15 mouse cellular contexts compared by ENCODE assay signal in genomic region chr1:175699796-175700195, GRCm38 (mm10). TPM values are rescaled to one million over a fixed set of nuclear protein-coding genes. Genes with fewer than 3 reads are reported as not detected.
DNase-seq lines count a peak whose midpoint lies in the region; ATAC-seq and TF ChIP-seq lines count a peak whose summit lies in the region.
"Had no signal": no experiment of that assay in that cellular context is flagged by ENCODE, and none has a peak within 500 bp of the region (broad histone marks: within the 10 kb centered on the region; RNA-seq: fewer than 3 reads in every experiment).

No protein-coding gene starts in this region.

- no peaks in the 10 kb centered on the region for H3K9me3 ChIP-seq in CH12.LX (replicated peaks; ENCODE audit: low read length)
- no peaks in the 10 kb centered on the region for H3K9me3 ChIP-seq in midbrain, embryonic 14.5 days (ENCODE audit: control insufficient read depth, low read length)
- H3K9me3 ChIP-seq: embryonic facial prominence, embryonic 15.5 days; heart, embryonic 12.5 days; hindbrain, embryonic 15.5 days had no signal

- TF ChIP-seq RAD21 in CH12.LX (IDR thresholded peaks at IDR 0.05; ENCODE audit: low read depth, low read length): no peak

- no peak for TF ChIP-seq POLR2A in CH12.LX (IDR thresholded peaks at IDR 0.05; ENCODE audit: low read depth, low read length)

- DNase-seq in kidney, postnatal 36 days: peak; percentile 13 to 14
- DNase-seq in kidney, postnatal 10 days: no peak
- DNase-seq in 3T3-L1 (ENCODE audit: low read depth, low spot score): peak; percentile 8
- DNase-seq in CH12.LX (ENCODE audit: extremely low read depth): peak; percentile 54
- DNase-seq in forelimb bud, embryonic 11.5 days (ENCODE audit: low read depth, low spot score): peak; percentile 9
- no peak for DNase-seq in midbrain, embryonic 14.5 days
- no peak for DNase-seq in left cerebral cortex, adult 8-10 months (ENCODE audit: low spot score in 2 of 2)
- no peak for DNase-seq in embryo, embryonic 10.5 days (ENCODE audit: low spot score)
- DNase-seq: cerebellum, adult 8-10 months had no signal

- no peak for TF ChIP-seq CTCF in CH12.LX (conservative IDR thresholded peaks at IDR 0.05 in 1 of 2, IDR thresholded peaks at IDR 0.05 in 1 of 2; ENCODE audit: low read depth in 2 of 2, low read length in 2 of 2)

- H3K36me3 ChIP-seq in CH12.LX (replicated peaks in 1 of 2; ENCODE audit: control insufficient read depth in 1 of 2, insufficient read depth in 1 of 2, low read length in 1 of 2): no peaks in the 10 kb centered on the region
- no peaks in the 10 kb centered on the region for H3K36me3 ChIP-seq in midbrain, embryonic 14.5 days (ENCODE audit: control insufficient read depth, insufficient read depth, low read length)
- H3K36me3 ChIP-seq: embryonic facial prominence, embryonic 15.5 days; heart, embryonic 12.5 days; hindbrain, embryonic 15.5 days had no signal

- dilution Hi-C loops in CH12.LX (cut with MboI; ENCODE audit: extremely low pct_ligation_motif_present, extremely low pct_unique_long_range_greater_than_20kb, low sequenced_read_pairs): no loop called here

- no peaks in the 10 kb centered on the region for H3K79me2 ChIP-seq in CH12.LX (replicated peaks; ENCODE audit: control insufficient read depth, extremely low read depth, insufficient read depth, poor library complexity, severe bottlenecking)

- peaks cover 0 to 10% of the 10 kb centered on the region in 2 experiments; a peak in 2 of 4 replicates for H3K4me1 ChIP-seq in CH12.LX (ENCODE audit: control insufficient read depth in 1 of 2, insufficient read depth in 2 of 2)
- H3K4me1 ChIP-seq in midbrain, embryonic 14.5 days (ENCODE audit: control insufficient read depth, insufficient read depth, low read length): no peaks in the 10 kb centered on the region
- H3K4me1 ChIP-seq: embryonic facial prominence, embryonic 15.5 days; hindbrain, embryonic 15.5 days had no signal

- H3K27me3 ChIP-seq in CH12.LX (replicated peaks): no peaks in the 10 kb centered on the region
- H3K27me3 ChIP-seq in midbrain, embryonic 14.5 days (ENCODE audit: control insufficient read depth, insufficient read depth, low read length): no peaks in the 10 kb centered on the region
- H3K27me3 ChIP-seq: embryonic facial prominence, embryonic 15.5 days; heart, embryonic 12.5 days; hindbrain, embryonic 15.5 days had no signal

- peak overlapping the region; percentile 55 for H3K4me2 ChIP-seq in CH12.LX (ENCODE audit: insufficient read depth, low read depth, poor library complexity, severe bottlenecking)
- no peak overlapping the region for H3K4me2 ChIP-seq in midbrain, embryonic 14.5 days (ENCODE audit: low read length)
- H3K4me2 ChIP-seq: embryonic facial prominence, embryonic 15.5 days; heart, embryonic 12.5 days; hindbrain, embryonic 15.5 days had no signal

- WGBS in midbrain, embryonic 14.5 days: 44% methylated on average over 4 of the region's 4 CpGs

- no peak for ATAC-seq in midbrain, embryonic 14.5 days (ENCODE audit: low FRiP score, low TSS enrichment)

- no peak overlapping the region for H3K4me3 ChIP-seq in CH12.LX (replicated peaks in 1 of 3; ENCODE audit: low read depth in 2 of 3, low read length in 2 of 3, poor library complexity in 1 of 3)
- no peak overlapping the region for H3K4me3 ChIP-seq in midbrain, embryonic 14.5 days (replicated peaks; ENCODE audit: low read depth, low read length)
- H3K4me3 ChIP-seq: embryonic facial prominence, embryonic 15.5 days; heart, embryonic 12.5 days; hindbrain, embryonic 15.5 days had no signal

- no peak overlapping the region for H3K27ac ChIP-seq in CH12.LX (ENCODE audit: insufficient read depth, low read depth)
- H3K27ac ChIP-seq in midbrain, embryonic 14.5 days (replicated peaks; ENCODE audit: low read depth, low read length): no peak overlapping the region
- H3K27ac ChIP-seq: embryonic facial prominence, embryonic 15.5 days; hindbrain, embryonic 15.5 days; liver, embryonic 14.5 days had no signal

- in situ Hi-C loops in CH12.LX (cut with MboI; ENCODE audit: low pct_ligation_motif_present, low pct_unique_long_range_greater_than_20kb, low sequenced_read_pairs): no loop called here

- no peak for TF ChIP-seq EP300 in CH12.LX (IDR thresholded peaks at IDR 0.05; ENCODE audit: low read length)

- no peak overlapping the region for H3K9ac ChIP-seq in CH12.LX (ENCODE audit: insufficient read depth, low read depth)
- H3K9ac ChIP-seq in midbrain, embryonic 14.5 days (replicated peaks; ENCODE audit: low read length): no peak overlapping the region
- H3K9ac ChIP-seq: embryonic facial prominence, embryonic 15.5 days; heart, embryonic 12.5 days; hindbrain, embryonic 15.5 days; liver, embryonic 14.5 days had no signal

TF ChIP-seq in CH12.LX, 34 proteins besides CTCF, POLR2A, EP300 and RAD21:
- peak; percentile 79 for TF ChIP-seq USF2 (conservative IDR thresholded peaks at IDR 0.05; ENCODE audit: low read depth, low read length)
- no peak for TF ChIP-seq ELF1 (IDR thresholded peaks at IDR 0.05; ENCODE audit: low read depth, low read length)
- no peak for TF ChIP-seq ZNF384 (IDR thresholded peaks at IDR 0.05; ENCODE audit: low read depth, low read length)
- no peak for TF ChIP-seq MXI1 (IDR thresholded peaks at IDR 0.05; ENCODE audit: low read depth, low read length)
- no peak for TF ChIP-seq NRF1 (IDR thresholded peaks at IDR 0.05; ENCODE audit: low read depth, low read length)
- TF ChIP-seq MAX (IDR thresholded peaks at IDR 0.05; ENCODE audit: low read length): peak; percentile 72
- no peak for TF ChIP-seq E2F4 (IDR thresholded peaks at IDR 0.05; ENCODE audit: insufficient replicate concordance, low read depth, low read length)
- TF ChIP-seq HCFC1 (IDR thresholded peaks at IDR 0.05; ENCODE audit: low read depth, low read length): no peak
- TF ChIP-seq USF1 (IDR thresholded peaks at IDR 0.05; ENCODE audit: low read depth, low read length): peak; percentile 83
- TF ChIP-seq SMC3 (IDR thresholded peaks at IDR 0.05; ENCODE audit: low read depth, low read length): no peak
- TF ChIP-seq BHLHE40 (IDR thresholded peaks at IDR 0.05; ENCODE audit: low read depth, low read length): peak; percentile 91
- no peak for TF ChIP-seq TBP (conservative IDR thresholded peaks at IDR 0.05; ENCODE audit: low read depth, low read length)
- no peak for TF ChIP-seq JUND (conservative IDR thresholded peaks at IDR 0.05; ENCODE audit: low read depth, low read length)
- no peak for TF ChIP-seq ETS1 (conservative IDR thresholded peaks at IDR 0.05; ENCODE audit: low read depth, low read length)
- no peak for TF ChIP-seq NELFE (IDR thresholded peaks at IDR 0.05; ENCODE audit: low read depth, low read length)
- no peak for TF ChIP-seq GABPA (IDR thresholded peaks at IDR 0.05; ENCODE audit: insufficient replicate concordance, low read depth, low read length)
- no peak for TF ChIP-seq ZC3H11A (IDR thresholded peaks at IDR 0.05; ENCODE audit: low read depth, low read length)
- TF ChIP-seq ZKSCAN1 (IDR thresholded peaks at IDR 0.05; ENCODE audit: borderline replicate concordance, low read depth, low read length): no peak
- TF ChIP-seq MEF2A (IDR thresholded peaks at IDR 0.05; ENCODE audit: borderline replicate concordance, low read depth, low read length): no peak

RNA-seq across cellular contexts. Expression of gene Wdr64, which starts 1.4 kb away (rescaled TPM):
- total RNA-seq in CH12.LX (2012; rRNA removed) (not detected in 2 replicates), CH12.LX (2014; rRNA removed) (not detected in 2 replicates)
- not detected in 2 replicates for polyA plus RNA-seq in CH12.LX (2012; ENCODE audit: insufficient read length, low read depth)
- not detected in 2 replicates for polyA plus RNA-seq in midbrain, embryonic 14.5 days (2014; fragmentation: Nextera tagmentation; extraction: Ambion mirVana)
- not detected for total RNA-seq in left cerebral cortex, adult 8-10 months (2022)
- total RNA-seq: layer of hippocampus, postnatal 10 days; monocyte, adult 5-6 weeks had no signal
- polyA plus RNA-seq: embryonic facial prominence, embryonic 15.5 days; heart, embryonic 12.5 days; hindbrain, embryonic 15.5 days; liver, embryonic 14.5 days had no signal

RNA-seq across cellular contexts. Expression of gene Chml, which starts 7.1 kb away (rescaled TPM):
- total RNA-seq in CH12.LX (2012; rRNA removed) (3.3 and 4.1 TPM in 2 replicates), CH12.LX (2014; rRNA removed) (6.0 and 6.7 TPM in 2 replicates)
- 2.7 and 3.1 TPM in 2 replicates for polyA plus RNA-seq in CH12.LX (2012; ENCODE audit: insufficient read length, low read depth)
- polyA plus RNA-seq in midbrain, embryonic 14.5 days (2014; fragmentation: Nextera tagmentation; extraction: Ambion mirVana): 5.6 TPM in 2 replicates
- 1 to 10 TPM; 8.9 to 9.5 (median 9.2) TPM for total RNA-seq in left cerebral cortex, adult 8-10 months (2022)

RNA-seq across cellular contexts. Expression of gene Opn3, which starts 7.2 kb away (rescaled TPM):
- 0.76 and 0.89 TPM in 2 replicates for total RNA-seq in CH12.LX (2012; rRNA removed)
- total RNA-seq in CH12.LX (2014; rRNA removed): 1.5 and 1.6 TPM in 2 replicates
- polyA plus RNA-seq in CH12.LX (2012; ENCODE audit: insufficient read length, low read depth): 2.6 and 2.9 TPM in 2 replicates
- 6.3 and 6.5 TPM in 2 replicates for polyA plus RNA-seq in midbrain, embryonic 14.5 days (2014; fragmentation: Nextera tagmentation; extraction: Ambion mirVana)
- total RNA-seq in left cerebral cortex, adult 8-10 months (2022): 1 to 10 TPM; 4.9 to 5.8 (median 5.5) TPM

Comparison
In these comparisons a context has a peak if more than half of its experiments do, and no peak if none do; other contexts are left out.
1. DNase-seq: peak in kidney, postnatal 36 days (2 of 2), 3T3-L1 (single experiment), CH12.LX (single experiment) and forelimb bud, embryonic 11.5 days (single experiment); none in kidney, postnatal 10 days (single experiment), midbrain, embryonic 14.5 days (single experiment), left cerebral cortex, adult 8-10 months (0 of 2) and embryo, embryonic 10.5 days (single experiment).